Mouse (Mus musculus): Measurements from ENCODE around the gene Fam81b.

GRCm38 (mm10) chr13:76258766-76259165 lies 46.1 kb downstream of the Fam81b start:
- TF ChIP-seq CTCF (IDR thresholded peaks at IDR 0.05; ENCODE audit: borderline replicate concordance, extremely low read depth, insufficient read depth, insufficient read length) (no peak), POLR2A (IDR thresholded peaks at IDR 0.05; ENCODE audit: borderline replicate concordance, extremely low read depth, insufficient read depth, insufficient read length, poor library complexity, severe bottlenecking) (no peak)
